Mouse (Mus musculus) liver, postnatal 0 days (tissue): Measurements from ENCODE around the gene Arl14. TPM values are rescaled to one million over a fixed set of nuclear protein-coding genes. Genes with fewer than 3 reads are reported as not detected.

ENCODE experiments used
- ATAC-seq: fragments of 200-750 bp; cut with Nextera tagmentation; 2 replicates; pipeline ENCODE4 v1.8.0; 2017; ENCODE audit warnings: mild to moderate bottlenecking, moderate library complexity
- DNase-seq: peaks from one replicate; pipeline ENCODE4 v3.0.0-alpha.2; 2016
- H3K27ac ChIP-seq: fragments of 300-500 bp; sonication (generic); 2 replicates; pipeline ENCODE4 v1.5.1; 2014; ENCODE audit warnings: antibody characterized with exemption, moderate library complexity, mild to moderate bottlenecking, low read depth
- H3K27me3 ChIP-seq: fragments of 300-500 bp; sonication (generic); 2 replicates; pipeline ENCODE4 v1.6.1; 2014; ENCODE audit warnings: low read length, control low read depth, mixed read lengths; ENCODE audit not compliant: insufficient read depth
- H3K36me3 ChIP-seq: fragments of 300-500 bp; sonication (generic); replicated peaks from 2 replicates; pipeline ENCODE4 v1.6.1; 2014; ENCODE audit warnings: mild to moderate bottlenecking, control low read depth, low read length, moderate library complexity, mixed read lengths; ENCODE audit not compliant: insufficient read depth
- H3K4me1 ChIP-seq: fragments of 300-500 bp; sonication (generic); 2 replicates; pipeline ENCODE4 v1.6.1; 2014; ENCODE audit warnings: antibody characterized with exemption, mild to moderate bottlenecking, control low read depth; ENCODE audit not compliant: insufficient read depth
- H3K4me2 ChIP-seq: fragments of 300-500 bp; sonication (generic); 2 replicates; pipeline ENCODE4 v1.6.1; 2014; ENCODE audit warnings: low read depth, mild to moderate bottlenecking, low read length, moderate library complexity, mixed read lengths
- H3K4me3 ChIP-seq: fragments of 300-500 bp; sonication (generic); 2 replicates; pipeline ENCODE4 v1.5.1; 2014; ENCODE audit warnings: low read depth, low read length
- H3K9ac ChIP-seq: fragments of 300-500 bp; sonication (generic); replicated peaks from 2 replicates; pipeline ENCODE4 v1.6.1; 2014; ENCODE audit warnings: mild to moderate bottlenecking, moderate library complexity
- H3K9me3 ChIP-seq: fragments of 300-500 bp; sonication (generic); 2 replicates; pipeline ENCODE4 v1.6.1; 2016; ENCODE audit warnings: mild to moderate bottlenecking, control low read depth, low read length, mixed read lengths
- CTCF ChIP-seq: sonication (generic); IDR thresholded peaks from 2 replicates; pipeline ENCODE4 v1.5.1; 2016; ENCODE audit warnings: antibody characterized with exemption, low read depth
- EP300 ChIP-seq: IDR thresholded peaks from 2 replicates; pipeline ENCODE4 v1.6.1; 2016; ENCODE audit warnings: antibody characterized with exemption, low read depth, mild to moderate bottlenecking
- WGBS: fragments of 180-500 bp; shearing (Covaris S2); extraction: QIAGEN DNeasy Blood & Tissue Kit; methylation state at CpG from one replicate; pipeline ENCODE4 v1.1.7; 2014; ENCODE audit not compliant: insufficient replicate concordance; 5-methylcytosine and 5-hydroxymethylcytosine counted together
- polyA plus RNA-seq: library from polyadenylated mRNA; unstranded; fragments of >200 nt; fragmentation: Nextera tagmentation; extraction: Ambion mirVana; gene quantifications from 2 replicates; pipeline ENCODE4 v1.2.1, GENCODE M21; 2015

Gene Arl14
- polyA plus RNA-seq, 1 experiment from 2014 or later: not detected

DNA sequence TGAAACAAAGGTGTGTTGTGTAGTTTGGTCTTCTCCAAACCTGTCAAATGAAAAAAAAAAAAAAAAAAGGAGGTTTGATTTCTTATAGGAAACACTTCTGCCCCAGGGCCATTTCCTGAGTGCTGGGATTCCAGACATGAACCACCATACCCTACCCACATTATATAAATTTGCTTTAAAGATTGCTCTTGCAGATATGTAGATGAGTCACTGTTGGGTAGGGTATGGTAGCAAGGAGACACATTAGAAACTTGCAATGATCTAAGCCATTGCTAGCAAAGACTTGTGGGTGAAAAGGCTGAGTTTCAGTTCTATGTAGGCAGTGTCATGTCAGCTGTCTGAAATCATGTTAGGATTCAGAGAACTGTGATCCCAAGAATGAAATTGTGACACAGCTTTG is 40.0 kb upstream of the Arl14 start:
- Histone ChIP-seq H3K4me1 (peaks cover 4% of the 10 kb centered on the region; the same call in 1 of the 2 replicates), H3K9me3 (no peaks in the 10 kb centered on the region), H3K9ac (no peak overlapping the region), H3K4me3 (no peak overlapping the region), H3K27ac (no peak overlapping the region), H3K36me3 (no peaks in the 10 kb centered on the region), H3K27me3 (no peaks in the 10 kb centered on the region), H3K4me2 (no peak overlapping the region)
- DNase-seq (no peak), ATAC-seq (no peak)
- TF ChIP-seq CTCF (no peak), EP300 (no peak)

DNA sequence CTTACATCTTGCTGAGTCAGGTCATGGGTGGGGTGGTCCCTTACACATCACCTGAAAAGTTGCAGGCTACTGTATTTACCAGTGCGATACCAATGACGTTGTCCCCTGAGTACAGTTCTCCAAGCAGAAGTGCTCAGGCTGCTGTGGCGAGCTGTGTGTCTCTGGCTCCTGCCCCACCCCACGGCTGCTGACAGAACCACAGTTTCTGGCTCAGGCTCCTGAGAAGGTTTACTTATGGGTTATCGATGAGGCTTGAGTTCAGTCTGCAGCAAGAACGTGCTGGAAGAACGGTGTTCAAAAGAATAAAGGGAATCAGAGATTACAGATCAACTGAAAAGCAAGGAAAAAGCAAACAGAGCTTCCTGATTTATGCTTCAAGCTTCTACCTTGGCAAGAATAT is 37.0 kb upstream of the Arl14 start:
- no peak for TF ChIP-seq CTCF
- no peak for TF ChIP-seq EP300
- no peak overlapping the region for H3K9ac ChIP-seq
- no peaks in the 10 kb centered on the region for H3K9me3 ChIP-seq
- no peak overlapping the region for H3K27ac ChIP-seq
- H3K36me3 ChIP-seq: no peaks in the 10 kb centered on the region
- DNase-seq (no peak), ATAC-seq (no peak)
- H3K4me3 ChIP-seq: no peak overlapping the region
- no peak overlapping the region for H3K4me2 ChIP-seq
- WGBS: 68% methylated on average over 7 of the region's 7 CpGs
- H3K27me3 ChIP-seq: no peaks in the 10 kb centered on the region
- H3K4me1 ChIP-seq: peaks cover 4% of the 10 kb centered on the region; the same call in 1 of the 2 replicates

DNA sequence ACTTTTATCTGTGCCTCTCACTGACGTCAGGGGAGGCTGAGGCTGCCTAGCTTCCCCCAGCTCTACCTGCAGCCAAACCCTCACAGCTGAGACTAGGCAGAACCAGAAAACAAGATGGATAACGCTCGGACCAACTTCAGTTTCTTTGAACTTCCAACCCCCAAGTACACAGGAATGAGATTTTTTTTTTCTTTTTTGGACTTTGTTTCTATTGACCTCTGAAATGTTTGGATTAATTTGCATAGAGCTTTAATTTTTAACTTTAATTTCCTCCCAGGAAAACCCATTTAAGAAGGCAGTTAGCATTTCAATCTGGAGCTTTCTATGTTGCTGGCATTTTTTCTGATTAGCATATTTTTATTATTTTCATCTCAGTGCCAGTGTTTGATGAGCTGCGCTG is 36.2 kb upstream of the Arl14 start:
- no peak overlapping the region for H3K4me3 ChIP-seq
- H3K9me3 ChIP-seq: no peaks in the 10 kb centered on the region
- no peak overlapping the region for H3K9ac ChIP-seq
- no peak overlapping the region for H3K27ac ChIP-seq
- ATAC-seq (no peak), DNase-seq (no peak)
- WGBS: 64% methylated on average over 4 of the region's 4 CpGs
- peak overlapping the region; percentile 5; the same call in 1 of the 2 replicates for H3K4me2 ChIP-seq
- peaks cover 4% of the 10 kb centered on the region; the same call in 1 of the 2 replicates for H3K4me1 ChIP-seq
- TF ChIP-seq EP300 (no peak), CTCF (no peak)
- H3K36me3 ChIP-seq: no peaks in the 10 kb centered on the region
- H3K27me3 ChIP-seq: no peaks in the 10 kb centered on the region

DNA sequence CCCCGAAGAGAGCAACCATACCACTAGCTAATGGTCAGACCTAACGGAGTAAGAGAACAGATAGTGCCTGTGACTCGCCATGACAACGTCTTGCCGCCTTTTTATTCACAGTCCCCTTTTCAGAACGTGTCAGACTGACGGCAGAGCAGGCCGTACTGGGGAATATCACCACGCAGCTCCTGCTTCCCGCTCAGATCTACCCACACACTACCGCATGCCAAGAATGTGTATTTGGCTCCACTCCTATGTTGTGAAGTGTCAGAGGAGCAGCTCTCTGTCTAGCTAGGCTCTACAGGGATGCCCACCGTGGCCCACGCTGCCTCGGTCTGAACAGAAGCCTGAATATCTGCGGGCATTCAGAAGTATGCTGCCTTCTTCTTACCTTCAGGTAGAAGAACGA is 35.6 kb upstream of the Arl14 start:
- ATAC-seq: no peak
- Histone ChIP-seq H3K36me3 (no peaks in the 10 kb centered on the region), H3K27ac (no peak overlapping the region), H3K4me2 (no peak overlapping the region), H3K9ac (no peak overlapping the region), H3K27me3 (no peaks in the 10 kb centered on the region), H3K4me3 (no peak overlapping the region), H3K9me3 (no peaks in the 10 kb centered on the region), H3K4me1 (peaks cover 4% of the 10 kb centered on the region; the same call in 1 of the 2 replicates)
- no peak for DNase-seq
- 83% methylated on average over 16 of the region's 16 CpGs for WGBS
- no peak for TF ChIP-seq EP300
- no peak for TF ChIP-seq CTCF

DNA sequence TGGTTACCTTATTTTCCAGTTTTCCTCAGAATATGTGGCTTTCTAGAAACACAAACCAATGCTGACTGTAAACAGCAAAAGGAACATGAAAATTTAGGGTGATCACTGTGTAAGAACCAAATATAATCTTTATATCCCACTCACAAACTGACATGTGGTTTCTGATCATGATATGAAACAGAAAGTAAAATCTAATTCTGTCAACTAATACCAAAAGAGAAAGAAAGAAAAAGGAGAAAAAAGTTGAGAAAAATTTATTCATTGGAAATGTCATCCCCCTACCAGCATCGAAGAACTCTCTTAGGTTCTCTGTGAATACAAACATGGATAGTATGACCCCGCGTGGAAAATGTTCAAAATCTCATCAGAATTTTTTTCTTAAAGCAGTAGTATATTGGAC is 29.2 kb upstream of the Arl14 start:
- no peak for ATAC-seq
- Histone ChIP-seq H3K27me3 (no peaks in the 10 kb centered on the region), H3K36me3 (no peaks in the 10 kb centered on the region), H3K27ac (no peak overlapping the region), H3K4me2 (no peak overlapping the region), H3K9ac (no peak overlapping the region), H3K9me3 (no peaks in the 10 kb centered on the region), H3K4me3 (no peak overlapping the region), H3K4me1 (no peaks in the 10 kb centered on the region)
- no peak for DNase-seq
- TF ChIP-seq CTCF: no peak
- TF ChIP-seq EP300: no peak
- WGBS: 79% methylated on average over 3 of the region's 3 CpGs

DNA sequence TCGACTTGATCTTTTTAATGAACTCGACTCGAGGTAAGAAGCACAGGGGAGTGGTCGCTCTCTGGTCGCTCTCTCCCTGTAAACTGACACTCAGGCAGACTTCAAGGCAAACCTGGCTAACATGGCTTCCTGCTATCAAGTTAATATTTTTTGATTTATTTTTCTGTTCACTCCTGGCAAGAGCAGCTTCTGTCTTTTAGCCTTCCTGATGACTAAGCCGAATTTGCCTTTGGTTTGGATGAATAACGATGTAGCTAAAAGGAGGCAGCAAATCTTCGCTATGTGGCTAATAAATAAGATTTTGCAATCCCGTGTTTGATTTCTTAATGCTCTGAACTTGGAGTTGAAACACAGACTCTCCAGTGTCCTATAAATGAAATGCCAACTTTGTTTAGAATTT is 27.7 kb upstream of the Arl14 start:
- Histone ChIP-seq H3K4me3 (no peak overlapping the region), H3K4me1 (no peaks in the 10 kb centered on the region), H3K4me2 (no peak overlapping the region), H3K27me3 (no peaks in the 10 kb centered on the region), H3K27ac (no peak overlapping the region), H3K36me3 (no peaks in the 10 kb centered on the region), H3K9ac (no peak overlapping the region), H3K9me3 (no peaks in the 10 kb centered on the region)
- 62% methylated on average over 9 of the region's 9 CpGs for WGBS
- ATAC-seq (no peak), DNase-seq (no peak)
- no peak for TF ChIP-seq CTCF
- TF ChIP-seq EP300: no peak

DNA sequence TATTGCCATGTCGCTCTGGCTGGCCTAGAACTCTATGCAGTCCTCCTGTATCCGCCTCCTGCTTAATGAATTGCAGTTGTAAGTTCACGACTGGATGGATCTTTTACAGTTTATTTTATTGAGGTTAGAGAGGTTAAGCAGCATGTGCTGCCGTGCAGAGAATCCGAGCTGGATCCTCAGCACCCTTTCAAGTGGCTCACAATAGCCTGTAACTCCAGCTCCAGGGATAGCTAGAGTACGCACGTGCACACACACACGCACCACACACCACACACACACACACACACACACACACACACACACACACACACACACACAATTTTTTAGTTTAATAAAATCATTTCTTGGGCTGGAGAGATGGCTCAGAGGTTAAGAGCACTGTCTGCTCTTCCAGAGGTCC is 27.0 kb upstream of the Arl14 start:
- no peak overlapping the region for H3K27ac ChIP-seq
- DNase-seq: no peak
- H3K4me3 ChIP-seq: no peak overlapping the region
- H3K4me1 ChIP-seq: no peaks in the 10 kb centered on the region
- no peak for ATAC-seq
- H3K9me3 ChIP-seq: no peaks in the 10 kb centered on the region
- WGBS: 79% methylated on average over 8 of the region's 8 CpGs
- H3K36me3 ChIP-seq: no peaks in the 10 kb centered on the region
- TF ChIP-seq EP300 (no peak), CTCF (no peak)
- no peak overlapping the region for H3K4me2 ChIP-seq
- H3K9ac ChIP-seq: no peak overlapping the region
- no peaks in the 10 kb centered on the region for H3K27me3 ChIP-seq
